Mouse (Mus musculus) liver, embryonic 14.5 days (tissue): ENCODE measurements at regions not wholly inside any gene's neighbourhood (a gene's known extent, or its start where the extent isn't known, plus 50 kb on each side); places are given as distances from the start of the nearest gene placed in this dataset.

ENCODE experiments used
- ATAC-seq: fragments of 200-750 bp; cut with Nextera tagmentation; 2 replicates; pipeline ENCODE4 v1.8.0; 2017; ENCODE audit warnings: moderate number of reproducible peaks, mild to moderate bottlenecking, moderate library complexity; ENCODE audit not compliant: insufficient read depth
- DNase-seq, 3 experiments: peaks; one replicate each; pipeline ENCODE4 v3.0.0-alpha.2; 2012 to 2013; ENCODE audit warnings: low read depth in 3 of 3, low spot score in 3 of 3
- H3K27ac ChIP-seq: fragments of 300-500 bp; sonication (generic); 2 replicates; pipeline ENCODE4 v1.5.1; 2014; ENCODE audit warnings: moderate library complexity, mild to moderate bottlenecking, control low read depth, inconsistent platforms
- H3K27me3 ChIP-seq: fragments of 300-500 bp; sonication (generic); 2 replicates; pipeline ENCODE4 v1.6.1; 2014; ENCODE audit warnings: mild to moderate bottlenecking, low read length, moderate library complexity; ENCODE audit not compliant: control insufficient read depth, insufficient read depth
- H3K36me3 ChIP-seq: fragments of 300-500 bp; sonication (generic); replicated peaks from 2 replicates; pipeline ENCODE4 v1.6.1; 2014; ENCODE audit warnings: low read depth; ENCODE audit not compliant: control insufficient read depth, insufficient read depth
- H3K4me1 ChIP-seq, 2 experiments: fragments of 200-500 bp in 1 of 2; fragments of 300-500 bp in 1 of 2; sonication (generic) in 1 of 2; replicated peaks; 2 replicates each; pipeline ENCODE4 v1.6.1; 2012 to 2014; ENCODE audit warnings: antibody characterized with exemption in 1 of 2, inconsistent platforms in 1 of 2, low read length in 1 of 2; ENCODE audit not compliant: control insufficient read depth in 2 of 2, insufficient read depth in 2 of 2
- H3K4me2 ChIP-seq: fragments of 300-500 bp; sonication (generic); 2 replicates; pipeline ENCODE4 v1.6.1; 2014; ENCODE audit warnings: low read depth, mild to moderate bottlenecking, control low read depth, moderate library complexity
- H3K4me3 ChIP-seq, 2 experiments: fragments of 200-500 bp in 1 of 2; fragments of 300-500 bp in 1 of 2; sonication (generic) in 1 of 2; 2 replicates each; pipeline ENCODE4 v1.5.1; 2012 to 2014; ENCODE audit warnings: low read depth in 2 of 2, low read length in 2 of 2, mild to moderate bottlenecking in 2 of 2, control low read depth in 1 of 2, inconsistent platforms in 1 of 2, moderate library complexity in 1 of 2; ENCODE audit not compliant: insufficient read depth in 1 of 2
- H3K9ac ChIP-seq: fragments of 300-500 bp; sonication (generic); replicated peaks from 2 replicates; pipeline ENCODE4 v1.6.1; 2014; ENCODE audit warnings: mild to moderate bottlenecking, control low read depth, moderate library complexity
- H3K9me3 ChIP-seq: fragments of 300-500 bp; sonication (generic); 2 replicates; pipeline ENCODE4 v1.6.1; 2016; ENCODE audit warnings: low read length, mixed read lengths; ENCODE audit not compliant: control insufficient read depth
- CTCF ChIP-seq: IDR thresholded peaks from 2 replicates; pipeline ENCODE4 v1.5.1; 2016; ENCODE audit warnings: antibody characterized with exemption, low read depth, control low read depth
- EP300 ChIP-seq: IDR thresholded peaks from 2 replicates; pipeline ENCODE4 v1.6.1; 2016; ENCODE audit warnings: antibody characterized with exemption, low read depth
- WGBS: fragments of 180-500 bp; shearing (Covaris S2); extraction: QIAGEN DNeasy Blood & Tissue Kit; methylation state at CpG from one replicate; pipeline ENCODE4 v1.1.7; 2014; ENCODE audit not compliant: insufficient replicate concordance; 5-methylcytosine and 5-hydroxymethylcytosine counted together

DNA sequence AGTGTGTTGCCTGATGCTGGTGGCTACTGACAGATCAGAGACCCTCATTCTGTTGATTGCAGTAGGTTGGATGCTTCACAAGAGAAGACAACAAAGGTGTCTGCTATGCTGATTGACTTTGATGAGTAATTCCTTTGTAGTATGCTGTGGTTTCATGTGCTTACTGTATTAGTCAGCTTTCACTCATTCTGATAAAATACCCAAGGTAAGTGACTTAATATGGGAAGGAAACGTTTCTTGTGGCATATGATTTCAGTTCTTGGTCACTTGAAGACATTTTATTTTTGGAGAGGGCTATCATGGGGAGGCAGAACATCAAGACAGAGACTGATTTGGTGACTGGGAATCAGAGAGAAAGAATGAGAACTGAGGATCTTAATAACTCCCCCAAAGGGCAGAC is 90.9 kb upstream of the Ndst3 start:
- no peak for DNase-seq
- H3K27me3 ChIP-seq, result no peaks in the 10 kb centered on the region
- no peaks in the 10 kb centered on the region for H3K36me3 ChIP-seq
- H3K4me2 ChIP-seq, result no peak overlapping the region
- H3K9me3 ChIP-seq, result no peaks in the 10 kb centered on the region
- H3K27ac ChIP-seq, result no peak overlapping the region
- no peak for ATAC-seq
- no peak overlapping the region for H3K4me3 ChIP-seq
- TF ChIP-seq EP300, result no peak
- TF ChIP-seq CTCF, result no peak
- 29% methylated on average over 1 of the region's 1 CpGs for WGBS
- no peak overlapping the region for H3K9ac ChIP-seq
- H3K4me1 ChIP-seq, result no peaks in the 10 kb centered on the region

DNA sequence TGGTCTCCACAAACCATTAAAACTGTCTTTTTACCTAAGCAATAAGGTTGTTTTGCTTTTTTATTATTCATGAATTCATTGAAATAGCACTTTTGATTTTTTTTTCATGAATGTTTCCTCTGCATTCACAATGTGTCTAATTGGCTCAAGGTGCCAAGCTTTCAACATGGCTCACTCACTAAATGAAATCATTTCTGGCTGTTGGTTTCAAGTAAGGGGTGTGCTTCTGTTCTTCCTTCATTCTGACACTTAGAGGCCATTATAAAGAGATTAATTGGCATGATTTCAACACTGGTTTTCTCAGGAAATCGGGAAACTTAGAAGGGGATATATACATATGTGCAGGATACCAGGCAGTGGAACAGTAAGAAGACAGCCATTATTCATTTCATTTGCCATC is 93.5 kb upstream of the Ndst3 start:
- Histone ChIP-seq H3K4me3 (no peak overlapping the region), H3K9me3 (no peaks in the 10 kb centered on the region), H3K27ac (no peak overlapping the region), H3K27me3 (no peaks in the 10 kb centered on the region), H3K36me3 (no peaks in the 10 kb centered on the region), H3K9ac (no peak overlapping the region), H3K4me1 (no peaks in the 10 kb centered on the region), H3K4me2 (no peak overlapping the region)
- DNase-seq (no peak), ATAC-seq (no peak)
- 56% methylated on average over 1 of the region's 1 CpGs for WGBS
- TF ChIP-seq EP300 (no peak), CTCF (no peak)

DNA sequence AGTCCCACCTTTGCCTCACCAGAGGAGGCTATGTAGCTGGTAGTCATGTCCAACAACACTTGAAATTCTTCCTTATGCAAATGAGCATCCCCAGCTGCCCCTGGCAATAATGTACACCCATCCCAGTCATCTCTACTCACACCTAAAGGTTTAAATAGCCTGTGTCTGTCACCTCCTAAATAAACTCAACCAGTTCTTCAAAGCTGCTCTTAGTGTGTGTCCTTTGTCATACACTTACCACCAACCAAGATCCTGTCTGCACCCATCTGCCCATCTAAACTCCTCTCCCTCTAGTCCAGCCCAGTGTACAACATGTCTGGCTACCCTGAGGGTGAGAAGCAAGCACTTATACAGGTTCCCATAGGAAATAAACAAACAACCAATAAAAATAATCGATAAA is 103.4 kb upstream of the Ndst3 start:
- ATAC-seq, result no peak
- no peaks in the 10 kb centered on the region for H3K9me3 ChIP-seq
- 33% methylated on average over 1 of the region's 1 CpGs for WGBS

DNA sequence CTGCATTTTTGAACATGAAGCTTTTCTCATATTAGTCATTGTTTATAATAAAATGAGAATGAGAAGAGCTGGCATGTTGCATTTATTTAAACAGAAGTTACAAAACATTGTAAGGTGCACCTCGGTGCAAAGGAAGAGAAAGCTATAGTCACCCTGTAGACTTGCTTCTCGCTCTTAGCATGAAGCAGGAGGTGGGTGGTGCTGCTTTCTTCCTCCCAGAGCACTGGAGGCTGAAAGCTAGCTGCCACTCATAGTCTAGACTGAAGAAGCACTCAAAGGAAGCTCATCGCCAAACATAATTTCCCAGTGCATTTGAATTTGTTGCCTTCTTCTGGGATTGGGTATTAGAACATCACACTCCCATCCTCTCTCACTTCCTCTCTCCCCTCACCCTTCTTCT is 114.7 kb upstream of the Ndst3 start:
- 58% methylated on average over 3 of the region's 3 CpGs for WGBS
- Histone ChIP-seq H3K9me3 (no peaks in the 10 kb centered on the region), H3K9ac (no peak overlapping the region), H3K4me3 (no peak overlapping the region), H3K4me1 (no peaks in the 10 kb centered on the region), H3K27ac (no peak overlapping the region), H3K4me2 (no peak overlapping the region), H3K27me3 (no peaks in the 10 kb centered on the region), H3K36me3 (no peaks in the 10 kb centered on the region)
- TF ChIP-seq EP300 (no peak), CTCF (no peak)
- DNase-seq (no peak), ATAC-seq (no peak)

More for the DNA sequence above, 103.4 kb upstream of the Ndst3 start:
- Histone ChIP-seq H3K4me1 (no peaks in the 10 kb centered on the region), H3K4me3 (no peak overlapping the region), H3K36me3 (no peaks in the 10 kb centered on the region), H3K9ac (no peak overlapping the region), H3K4me2 (no peak overlapping the region), H3K27ac (no peak overlapping the region), H3K27me3 (no peaks in the 10 kb centered on the region)
- no peak for DNase-seq
- TF ChIP-seq CTCF (no peak), EP300 (no peak)

DNA sequence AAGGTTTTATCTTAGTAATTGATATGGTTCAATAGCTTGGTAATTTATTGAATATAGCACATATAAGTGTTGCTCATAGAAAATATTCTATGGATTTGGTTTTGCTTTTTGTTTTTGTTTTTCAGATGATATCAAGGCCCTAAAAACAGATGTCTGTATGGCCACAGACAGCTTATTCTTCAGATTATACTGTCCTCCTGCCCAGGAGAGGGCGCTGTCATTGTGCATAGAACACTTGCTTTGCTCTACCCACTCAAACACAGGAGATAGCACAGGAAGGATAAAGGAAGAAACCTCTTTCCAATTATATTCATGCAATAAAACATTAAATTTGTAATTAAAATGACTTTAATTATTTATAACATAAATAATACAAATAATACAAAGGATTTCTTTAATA is 115.4 kb upstream of the Ndst3 start:
- no peaks in the 10 kb centered on the region for H3K27me3 ChIP-seq
- no peaks in the 10 kb centered on the region for H3K36me3 ChIP-seq
- 52% methylated on average over 1 of the region's 1 CpGs for WGBS
- DNase-seq, result no peak
- H3K27ac ChIP-seq, result no peak overlapping the region
- H3K4me1 ChIP-seq, result no peaks in the 10 kb centered on the region
- H3K9me3 ChIP-seq, result no peaks in the 10 kb centered on the region
- no peak for ATAC-seq
- TF ChIP-seq CTCF (no peak), EP300 (no peak)
- H3K9ac ChIP-seq, result no peak overlapping the region
- H3K4me2 ChIP-seq, result no peak overlapping the region
- no peak overlapping the region for H3K4me3 ChIP-seq

DNA sequence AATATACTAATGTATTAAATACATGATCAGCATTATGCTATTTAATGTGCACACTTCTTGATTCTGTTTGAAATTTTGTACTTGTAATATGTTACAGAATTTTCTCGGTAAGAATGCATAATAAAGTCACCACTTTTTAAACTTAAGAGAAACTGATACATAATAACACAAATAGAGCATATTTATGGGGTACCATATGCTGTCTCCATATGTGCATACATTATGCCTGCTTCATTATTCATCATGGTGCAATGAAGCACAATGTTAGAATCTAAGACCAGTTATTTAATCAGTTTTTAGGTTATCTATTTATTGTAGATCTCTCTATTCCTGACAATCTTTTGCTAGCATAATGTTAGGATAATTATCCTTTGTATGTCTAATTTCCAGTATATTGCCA is 115.9 kb upstream of the Ndst3 start:
- Histone ChIP-seq H3K27me3 (no peaks in the 10 kb centered on the region), H3K4me1 (no peaks in the 10 kb centered on the region), H3K4me2 (no peak overlapping the region), H3K9me3 (no peaks in the 10 kb centered on the region), H3K27ac (no peak overlapping the region), H3K36me3 (no peaks in the 10 kb centered on the region), H3K9ac (no peak overlapping the region), H3K4me3 (no peak overlapping the region)
- no peak for TF ChIP-seq CTCF
- TF ChIP-seq EP300, result no peak
- no peak for DNase-seq
- ATAC-seq, result no peak
- 46% methylated on average over 1 of the region's 1 CpGs for WGBS
